8 mouse cellular contexts compared by ENCODE assay signal in genomic region chr4:130836281-130837061, GRCm38 (mm10). TPM values are rescaled to one million over a fixed set of nuclear protein-coding genes. Genes with fewer than 3 reads are reported as not detected.
DNase-seq lines count a peak whose midpoint lies in the region; ATAC-seq and TF ChIP-seq lines count a peak whose summit lies in the region.

No protein-coding gene starts in this region.

- H3K27ac ChIP-seq in lung, postnatal 0 days (ENCODE audit: low read length) = no peak overlapping the region
- H3K27ac ChIP-seq in forebrain, embryonic 12.5 days = peak overlapping the region; percentile 62
- peak overlapping the region; percentile 43 for H3K27ac ChIP-seq in limb, embryonic 10.5 days
- peak overlapping the region; percentile 75 for H3K27ac ChIP-seq in stomach, embryonic 16.5 days (ENCODE audit: low read length)

- TF ChIP-seq EP300 in lung, postnatal 0 days (IDR thresholded peaks at IDR 0.05) = no peak

- H3K4me1 ChIP-seq in lung, postnatal 0 days (ENCODE audit: insufficient read depth, low read depth, low read length) = peaks cover 7% of the 10 kb centered on the region; the same call in 1 of the 2 replicates
- peaks cover 39% of the 10 kb centered on the region for H3K4me1 ChIP-seq in forebrain, embryonic 12.5 days
- peaks cover 74% of the 10 kb centered on the region for H3K4me1 ChIP-seq in limb, embryonic 10.5 days
- H3K4me1 ChIP-seq in stomach, embryonic 16.5 days (ENCODE audit: control insufficient read depth, insufficient read depth, low read length) = peaks cover 41% of the 10 kb centered on the region

- H3K4me3 ChIP-seq in lung, postnatal 0 days (ENCODE audit: low read depth, low read length) = no peak overlapping the region
- H3K4me3 ChIP-seq in forebrain, embryonic 12.5 days (replicated peaks) = no peak overlapping the region
- peak overlapping the region; percentile 33 for H3K4me3 ChIP-seq in limb, embryonic 10.5 days
- no peak overlapping the region for H3K4me3 ChIP-seq in stomach, embryonic 16.5 days (replicated peaks; ENCODE audit: low read length)

- DNase-seq in lung, postnatal 0 days (ENCODE audit: low spot score) = peak; percentile 26
- DNase-seq in lung, adult 18-20 months = no peak
- DNase-seq in limb, embryonic 10.5 days (ENCODE audit: low spot score) = no peak
- no peak for DNase-seq in yolk sac, embryonic 10.5 days (ENCODE audit: low spot score)
- no peak for DNase-seq in T-cell, adult 2 months (ENCODE audit: low spot score)
- DNase-seq in spleen, postnatal 10 days (ENCODE audit: low spot score in 2 of 2) = no peak

- H3K36me3 ChIP-seq in lung, postnatal 0 days (ENCODE audit: insufficient read depth, low read length) = no peaks in the 10 kb centered on the region
- no peaks in the 10 kb centered on the region for H3K36me3 ChIP-seq in forebrain, embryonic 12.5 days (replicated peaks)
- no peaks in the 10 kb centered on the region for H3K36me3 ChIP-seq in limb, embryonic 10.5 days
- H3K36me3 ChIP-seq in stomach, embryonic 16.5 days (ENCODE audit: control insufficient read depth, insufficient read depth, low read length) = no peaks in the 10 kb centered on the region

- no peak overlapping the region for H3K9ac ChIP-seq in lung, postnatal 0 days (replicated peaks; ENCODE audit: low read depth)
- H3K9ac ChIP-seq in forebrain, embryonic 12.5 days = no peak overlapping the region
- peak overlapping the region; percentile 4; the same call in 1 of the 2 replicates for H3K9ac ChIP-seq in stomach, embryonic 16.5 days (ENCODE audit: low read length)

- no peaks in the 10 kb centered on the region for H3K9me3 ChIP-seq in lung, postnatal 0 days (ENCODE audit: low read length)
- H3K9me3 ChIP-seq in forebrain, embryonic 12.5 days = no peaks in the 10 kb centered on the region
- H3K9me3 ChIP-seq in limb, embryonic 10.5 days (replicated peaks) = no peaks in the 10 kb centered on the region
- no peaks in the 10 kb centered on the region for H3K9me3 ChIP-seq in stomach, embryonic 16.5 days (replicated peaks; ENCODE audit: control insufficient read depth, low read length)

- H3K4me2 ChIP-seq in lung, postnatal 0 days (replicated peaks; ENCODE audit: low read depth, low read length) = no peak overlapping the region
- H3K4me2 ChIP-seq in forebrain, embryonic 12.5 days = peak overlapping the region; percentile 33
- H3K4me2 ChIP-seq in stomach, embryonic 16.5 days (ENCODE audit: low read depth, low read length) = peak overlapping the region; percentile 31

- WGBS in lung, postnatal 0 days = 18% methylated on average over 20 of the region's 20 CpGs
- 6% methylated on average over 20 of the region's 20 CpGs for WGBS in forebrain, embryonic 12.5 days
- 17% methylated on average over 20 of the region's 20 CpGs for WGBS in limb, embryonic 10.5 days
- 14% methylated on average over 20 of the region's 20 CpGs for WGBS in stomach, embryonic 16.5 days

- no peak for TF ChIP-seq CTCF in lung, postnatal 0 days (IDR thresholded peaks at IDR 0.05)

- H3K27me3 ChIP-seq in lung, postnatal 0 days (replicated peaks; ENCODE audit: insufficient read depth, low read length) = no peaks in the 10 kb centered on the region
- H3K27me3 ChIP-seq in forebrain, embryonic 12.5 days = peaks cover 85% of the 10 kb centered on the region
- H3K27me3 ChIP-seq in limb, embryonic 10.5 days (ENCODE audit: low read depth, poor library complexity, severe bottlenecking) = no peaks in the 10 kb centered on the region
- H3K27me3 ChIP-seq in stomach, embryonic 16.5 days (ENCODE audit: control insufficient read depth, insufficient read depth, low read length) = no peaks in the 10 kb centered on the region

- no peak for ATAC-seq in lung, postnatal 0 days
- peak; percentile 85 for ATAC-seq in forebrain, embryonic 12.5 days (ENCODE audit: low FRiP score)
- ATAC-seq in stomach, embryonic 16.5 days (ENCODE audit: insufficient read depth, low FRiP score) = peak; percentile 46; the same call in 1 of the 2 replicates

RNA-seq across cellular contexts. Expression of gene Sdc3, which starts 44.1 kb away (rescaled TPM):
- polyA plus RNA-seq in lung, postnatal 0 days (2015; fragmentation: Nextera tagmentation; extraction: Ambion mirVana) = 10.4 and 10.5 TPM in 2 replicates
- 37.4 and 44.3 TPM in 2 replicates for polyA plus RNA-seq in forebrain, embryonic 12.5 days (2016; fragmentation: Nextera tagmentation; extraction: Ambion mirVana)
- 26.7 and 38.1 TPM in 2 replicates for polyA plus RNA-seq in limb, embryonic 10.5 days (2016; fragmentation: Nextera tagmentation; extraction: Ambion mirVana)
- 23.2 and 25.2 TPM in 2 replicates for polyA plus RNA-seq in stomach, embryonic 16.5 days (2015; fragmentation: Nextera tagmentation; extraction: Ambion mirVana)
